Mouse (Mus musculus): ENCODE data around the gene Mogs. TPM values are rescaled to one million over a fixed set of nuclear protein-coding genes. Genes with fewer than 3 reads are reported as not detected.
A peak's percentile ranks its signal among the peaks of the same experiment; 100 is the strongest.

Mogs gene
- 33.2 TPM for polyA plus RNA-seq (2012; fragmentation: generic; extraction: Trizol)

DNA sequence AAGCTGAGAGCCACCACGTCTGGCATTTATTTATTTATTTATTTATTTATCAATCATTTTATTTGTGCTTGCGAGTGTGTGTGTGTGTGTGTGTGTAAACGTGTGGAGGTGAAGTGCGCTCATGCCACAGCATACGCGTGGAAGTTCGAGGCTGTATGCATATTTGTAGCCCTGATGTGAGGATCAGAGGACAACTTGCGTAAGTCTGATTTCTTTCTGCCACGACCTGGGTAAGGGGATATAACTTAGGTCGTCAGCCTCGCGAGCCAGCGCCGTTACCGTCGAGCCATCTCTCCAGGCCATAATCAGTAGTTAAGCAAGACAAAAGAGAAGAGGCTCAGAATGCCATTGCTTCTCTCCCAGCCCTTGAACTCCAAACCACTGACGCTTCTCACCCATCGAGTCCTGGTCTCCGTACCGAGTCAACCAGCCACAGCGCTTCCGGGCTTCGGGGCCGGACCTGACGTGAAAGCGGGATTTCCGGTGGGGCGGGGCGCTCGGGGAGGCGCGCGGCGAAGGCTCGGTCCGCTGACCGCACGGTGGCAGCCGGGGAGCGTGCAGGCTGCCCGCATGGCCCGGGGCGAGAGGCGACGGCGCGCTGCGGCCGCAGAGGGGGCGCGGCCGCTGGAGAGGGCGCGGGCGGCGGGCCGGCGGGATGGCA lies at the start of gene Mogs:
Mogs (plus strand) TSS at position 486 of the 661 bp plus-strand sequence.
- no peak for TF ChIP-seq E2F4 (IDR thresholded peaks at IDR 0.05; ENCODE audit: insufficient read depth)
- TF ChIP-seq USF1 (IDR thresholded peaks at IDR 0.05; ENCODE audit: low read depth): no peak
- TF ChIP-seq POLR2A (IDR thresholded peaks at IDR 0.05; ENCODE audit: insufficient read length, low read depth): peak; percentile 93
- TF ChIP-seq POLR2AphosphoS2 (IDR thresholded peaks at IDR 0.05; ENCODE audit: insufficient read length, low read depth): peak; percentile 83
- peak in 1 of 3 experiments; percentile 10 for TF ChIP-seq MYOD1 (IDR thresholded peaks at IDR 0.05; ENCODE audit: control insufficient read depth in 1 of 3, insufficient read length in 2 of 3, low read depth in 2 of 3)
- no peak for TF ChIP-seq MYOG (IDR thresholded peaks at IDR 0.05; ENCODE audit: control insufficient read depth in 1 of 3, insufficient read depth in 1 of 3, insufficient read length in 2 of 3, low read depth in 2 of 3)
- TF ChIP-seq TCF12 (IDR thresholded peaks at IDR 0.05; ENCODE audit: insufficient read depth, poor library complexity, severe bottlenecking): no peak
- TF ChIP-seq REST (IDR thresholded peaks at IDR 0.05; ENCODE audit: insufficient read depth, insufficient read length): no peak
- no peak for TF ChIP-seq CEBPB (IDR thresholded peaks at IDR 0.05; ENCODE audit: insufficient read depth, poor library complexity, severe bottlenecking)
- TF ChIP-seq TCF3 (IDR thresholded peaks at IDR 0.05; ENCODE audit: insufficient read length, low read depth): no peak
- TF ChIP-seq MAX (IDR thresholded peaks at IDR 0.05; ENCODE audit: low read depth): no peak
- no peak for TF ChIP-seq SRF (IDR thresholded peaks at IDR 0.05; ENCODE audit: control insufficient read depth, insufficient read length, low read depth)
- peak within 1 kb of the TSS; percentile 75 for H3K4me3 ChIP-seq
- peak within 1 kb of the TSS; percentile 88 for H3K4me2 ChIP-seq (ENCODE audit: low read depth)
- H3K79me2 ChIP-seq (ENCODE audit: control insufficient read depth, insufficient read depth): peaks cover 20% of the 10 kb centered on the region
- H3ac ChIP-seq (ENCODE audit: control insufficient read depth, insufficient read length): peak within 1 kb of the TSS; percentile 90
- no peaks in the 10 kb centered on the region for H3K27me3 ChIP-seq (ENCODE audit: control insufficient read depth, insufficient read depth, insufficient read length)
- H3K36me3 ChIP-seq (ENCODE audit: control insufficient read depth, insufficient read depth): peaks cover 3% of the 10 kb centered on the region

DNA sequence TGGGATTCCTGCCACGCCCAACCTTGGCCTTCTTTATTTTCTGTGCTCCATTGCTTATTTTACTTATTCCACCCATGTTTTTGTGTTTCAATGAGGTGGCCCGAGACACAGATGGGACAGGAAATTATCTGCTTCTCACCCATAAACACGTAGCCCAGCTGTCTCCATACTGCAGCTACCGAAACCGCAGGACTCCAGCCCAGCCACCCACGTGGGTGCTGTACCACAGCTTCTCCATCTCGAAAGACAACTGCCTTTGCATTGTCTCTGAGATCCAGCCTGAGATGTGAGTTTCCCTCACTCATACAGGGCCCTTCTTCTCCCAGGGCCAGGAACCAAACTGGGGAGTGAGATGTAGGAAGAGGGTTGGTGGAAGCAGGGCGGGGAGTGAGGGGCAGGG lies 49.3 kb upstream of the Mogs start:
- Histone ChIP-seq H3K4me3 (no peak overlapping the region), H3ac (ENCODE audit: control insufficient read depth, insufficient read length) (no peak overlapping the region), H3K4me2 (ENCODE audit: low read depth) (no peak overlapping the region), H3K79me2 (ENCODE audit: control insufficient read depth, insufficient read depth) (no peaks in the 10 kb centered on the region), H3K27me3 (ENCODE audit: control insufficient read depth, insufficient read depth, insufficient read length) (peaks cover 65% of the 10 kb centered on the region), H3K36me3 (ENCODE audit: control insufficient read depth, insufficient read depth) (no peaks in the 10 kb centered on the region)
- TF ChIP-seq TCF12 (IDR thresholded peaks at IDR 0.05; ENCODE audit: insufficient read depth, poor library complexity, severe bottlenecking) (no peak), CEBPB (IDR thresholded peaks at IDR 0.05; ENCODE audit: insufficient read depth, poor library complexity, severe bottlenecking) (no peak), TCF3 (IDR thresholded peaks at IDR 0.05; ENCODE audit: insufficient read length, low read depth) (no peak), USF1 (IDR thresholded peaks at IDR 0.05; ENCODE audit: low read depth) (no peak), POLR2A (IDR thresholded peaks at IDR 0.05; ENCODE audit: insufficient read length, low read depth) (no peak), SRF (IDR thresholded peaks at IDR 0.05; ENCODE audit: control insufficient read depth, insufficient read length, low read depth) (no peak), MAX (IDR thresholded peaks at IDR 0.05; ENCODE audit: low read depth) (no peak), MYOG (IDR thresholded peaks at IDR 0.05; ENCODE audit: control insufficient read depth in 1 of 3, insufficient read depth in 1 of 3, insufficient read length in 2 of 3, low read depth in 2 of 3) (no peak), E2F4 (IDR thresholded peaks at IDR 0.05; ENCODE audit: insufficient read depth) (no peak), MYOD1 (IDR thresholded peaks at IDR 0.05; ENCODE audit: control insufficient read depth in 1 of 3, insufficient read length in 2 of 3, low read depth in 2 of 3) (no peak), REST (IDR thresholded peaks at IDR 0.05; ENCODE audit: insufficient read depth, insufficient read length) (no peak), POLR2AphosphoS2 (IDR thresholded peaks at IDR 0.05; ENCODE audit: insufficient read length, low read depth) (no peak)

DNA sequence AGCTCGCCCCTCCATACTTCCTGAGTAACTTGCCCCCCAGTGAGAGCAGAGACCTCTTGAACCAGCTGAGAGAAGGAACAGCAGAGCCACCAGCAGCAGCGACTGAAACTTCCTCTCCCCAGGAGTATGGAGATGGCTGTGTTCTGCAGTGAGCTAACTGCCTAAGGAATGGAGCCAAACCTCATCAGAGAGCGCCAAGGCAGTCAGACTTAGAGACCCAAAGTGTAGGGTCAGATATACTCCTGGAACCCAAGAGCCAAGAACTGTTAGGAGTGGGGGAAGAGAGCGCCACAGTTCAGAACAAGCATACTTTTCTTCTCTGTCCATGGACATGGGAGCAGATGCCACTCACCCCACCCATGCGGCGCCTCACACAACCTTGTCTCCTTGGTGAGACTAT lies 48.9 kb upstream of the Mogs start:
- no peaks in the 10 kb centered on the region for H3K79me2 ChIP-seq (ENCODE audit: control insufficient read depth, insufficient read depth)
- H3ac ChIP-seq (ENCODE audit: control insufficient read depth, insufficient read length): no peak overlapping the region
- peaks cover 70% of the 10 kb centered on the region for H3K27me3 ChIP-seq (ENCODE audit: control insufficient read depth, insufficient read depth, insufficient read length)
- H3K4me2 ChIP-seq (ENCODE audit: low read depth): no peak overlapping the region
- TF ChIP-seq TCF3 (IDR thresholded peaks at IDR 0.05; ENCODE audit: insufficient read length, low read depth) (no peak), E2F4 (IDR thresholded peaks at IDR 0.05; ENCODE audit: insufficient read depth) (no peak), USF1 (IDR thresholded peaks at IDR 0.05; ENCODE audit: low read depth) (no peak), POLR2A (IDR thresholded peaks at IDR 0.05; ENCODE audit: insufficient read length, low read depth) (no peak), MAX (IDR thresholded peaks at IDR 0.05; ENCODE audit: low read depth) (no peak), REST (IDR thresholded peaks at IDR 0.05; ENCODE audit: insufficient read depth, insufficient read length) (no peak), MYOD1 (IDR thresholded peaks at IDR 0.05; ENCODE audit: control insufficient read depth in 1 of 3, insufficient read length in 2 of 3, low read depth in 2 of 3) (no peak), CEBPB (IDR thresholded peaks at IDR 0.05; ENCODE audit: insufficient read depth, poor library complexity, severe bottlenecking) (no peak), MYOG (IDR thresholded peaks at IDR 0.05; ENCODE audit: control insufficient read depth in 1 of 3, insufficient read depth in 1 of 3, insufficient read length in 2 of 3, low read depth in 2 of 3) (no peak), SRF (IDR thresholded peaks at IDR 0.05; ENCODE audit: control insufficient read depth, insufficient read length, low read depth) (no peak), TCF12 (IDR thresholded peaks at IDR 0.05; ENCODE audit: insufficient read depth, poor library complexity, severe bottlenecking) (no peak), POLR2AphosphoS2 (IDR thresholded peaks at IDR 0.05; ENCODE audit: insufficient read length, low read depth) (no peak)
- H3K4me3 ChIP-seq: no peak overlapping the region
- H3K36me3 ChIP-seq (ENCODE audit: control insufficient read depth, insufficient read depth): no peaks in the 10 kb centered on the region

DNA sequence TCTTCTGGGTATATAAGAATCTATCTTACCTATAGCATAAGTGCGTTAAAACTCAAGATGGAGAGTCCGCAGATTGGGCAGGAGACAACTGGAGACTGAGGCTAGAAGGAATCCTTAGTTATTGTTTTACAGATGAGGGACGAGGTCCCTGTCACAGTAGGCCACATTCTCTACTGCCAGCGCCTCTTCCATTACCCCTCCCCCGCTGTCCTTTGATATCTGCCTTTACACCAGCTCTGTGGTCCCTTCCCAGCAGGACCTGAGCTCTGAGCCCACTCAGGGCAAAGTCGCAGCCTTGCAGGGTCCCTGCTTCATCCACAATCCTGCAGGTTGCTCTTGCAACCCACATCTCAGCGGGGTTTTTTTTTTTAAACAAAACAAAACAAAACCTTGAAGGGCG lies 47.1 kb upstream of the Mogs start:
- Histone ChIP-seq H3K36me3 (ENCODE audit: control insufficient read depth, insufficient read depth) (no peaks in the 10 kb centered on the region), H3ac (ENCODE audit: control insufficient read depth, insufficient read length) (no peak overlapping the region), H3K4me3 (no peak overlapping the region), H3K27me3 (ENCODE audit: control insufficient read depth, insufficient read depth, insufficient read length) (peaks cover 76% of the 10 kb centered on the region), H3K79me2 (ENCODE audit: control insufficient read depth, insufficient read depth) (no peaks in the 10 kb centered on the region), H3K4me2 (ENCODE audit: low read depth) (no peak overlapping the region)
- TF ChIP-seq MYOG (IDR thresholded peaks at IDR 0.05; ENCODE audit: control insufficient read depth in 1 of 3, insufficient read depth in 1 of 3, insufficient read length in 2 of 3, low read depth in 2 of 3) (no peak), MYOD1 (IDR thresholded peaks at IDR 0.05; ENCODE audit: control insufficient read depth in 1 of 3, insufficient read length in 2 of 3, low read depth in 2 of 3) (no peak), USF1 (IDR thresholded peaks at IDR 0.05; ENCODE audit: low read depth) (no peak), REST (IDR thresholded peaks at IDR 0.05; ENCODE audit: insufficient read depth, insufficient read length) (no peak), POLR2A (IDR thresholded peaks at IDR 0.05; ENCODE audit: insufficient read length, low read depth) (no peak), MAX (IDR thresholded peaks at IDR 0.05; ENCODE audit: low read depth) (no peak), SRF (IDR thresholded peaks at IDR 0.05; ENCODE audit: control insufficient read depth, insufficient read length, low read depth) (no peak)
